Mouse (Mus musculus) neural tube, embryonic 12.5 days (tissue): ENCODE measurements around the gene Scn5a. TPM values are rescaled to one million over a fixed set of nuclear protein-coding genes. Genes with fewer than 3 reads are reported as not detected.

Experiments
- ATAC-seq: fragments of 200-750 bp; cut with Nextera tagmentation; 2 replicates; pipeline ENCODE4 v1.8.0; 2017; ENCODE audit warnings: low read depth, mild to moderate bottlenecking, moderate TSS enrichment, moderate library complexity; ENCODE audit not compliant: low FRiP score
- H3K27ac ChIP-seq: fragments of 300-500 bp; sonication (generic); 2 replicates; pipeline ENCODE4 v1.5.1; 2016
- H3K27me3 ChIP-seq: fragments of 300-500 bp; sonication (generic); replicated peaks from 2 replicates; pipeline ENCODE4 v1.6.1; 2016; ENCODE audit warnings: mild to moderate bottlenecking
- H3K36me3 ChIP-seq: fragments of 300-500 bp; sonication (generic); 2 replicates; pipeline ENCODE4 v1.6.1; 2016; ENCODE audit warnings: mild to moderate bottlenecking
- H3K4me1 ChIP-seq: fragments of 300-500 bp; sonication (generic); 2 replicates; pipeline ENCODE4 v1.6.1; 2016
- H3K4me2 ChIP-seq: fragments of 300-500 bp; sonication (generic); replicated peaks from 2 replicates; pipeline ENCODE4 v1.6.1; 2016; ENCODE audit warnings: mild to moderate bottlenecking
- H3K4me3 ChIP-seq: fragments of 300-500 bp; sonication (generic); 2 replicates; pipeline ENCODE4 v1.5.1; 2016
- H3K9ac ChIP-seq: fragments of 300-500 bp; sonication (generic); 2 replicates; pipeline ENCODE4 v1.6.1; 2016; ENCODE audit warnings: mild to moderate bottlenecking
- H3K9me3 ChIP-seq: fragments of 300-500 bp; sonication (generic); 2 replicates; pipeline ENCODE4 v1.6.1; 2016; ENCODE audit warnings: mild to moderate bottlenecking
- WGBS: fragments of 180-500 bp; shearing (Covaris S2); methylation state at CpG from one replicate; pipeline ENCODE4 v1.1.7; 2016; 5-methylcytosine and 5-hydroxymethylcytosine counted together
- polyA plus RNA-seq: library from polyadenylated mRNA; unstranded; fragments of >200 nt; fragmentation: Nextera tagmentation; extraction: Ambion mirVana; gene quantifications from 2 replicates; pipeline ENCODE4 v1.2.1, GENCODE M21; 2016

Scn5a gene
- polyA plus RNA-seq, 1 experiment from 2014 or later: 2.1 TPM

- H3K36me3 ChIP-seq: peaks cover 61% of the 10 kb centered on the region
- H3K27ac ChIP-seq: no peak overlapping the region
- H3K4me1 ChIP-seq: no peaks in the 10 kb centered on the region
- no peak for ATAC-seq
- no peak overlapping the region for H3K9ac ChIP-seq
- 90% methylated on average over 12 of the region's 12 CpGs for WGBS
- no peaks in the 10 kb centered on the region for H3K9me3 ChIP-seq
- no peak overlapping the region for H3K4me2 ChIP-seq
- no peak overlapping the region for H3K4me3 ChIP-seq
- H3K27me3 ChIP-seq: no peaks in the 10 kb centered on the region
These were observed 140.8 kb downstream of the Scn5a start for GRCm38 (mm10) chr9:119438065-119438464.

GRCm38 (mm10) chr9:119435855-119436254 is 143.0 kb downstream of the Scn5a start:
- Histone ChIP-seq H3K36me3 (peaks cover 82% of the 10 kb centered on the region), H3K4me3 (no peak overlapping the region), H3K4me1 (no peaks in the 10 kb centered on the region), H3K9ac (no peak overlapping the region), H3K4me2 (no peak overlapping the region), H3K27ac (no peak overlapping the region), H3K9me3 (no peaks in the 10 kb centered on the region), H3K27me3 (no peaks in the 10 kb centered on the region)
- 87% methylated on average over 2 of the region's 2 CpGs for WGBS
- no peak for ATAC-seq

Other genes with a start within 250 kb of the Scn5a start
- gene Acaa1a, start 239.3 kb downstream of the Scn5a start, polyA plus RNA-seq: 87.6 and 91.8 TPM in 2 replicates
- 6.1 and 6.4 TPM in 2 replicates for gene Myd88, start 237.6 kb downstream of the Scn5a start, polyA plus RNA-seq
- 4.5 and 6.5 TPM in 2 replicates for gene Xylb, start 221.6 kb downstream of the Scn5a start, polyA plus RNA-seq
- gene Slc22a14, start 213.5 kb downstream of the Scn5a start, polyA plus RNA-seq: not detected in 2 replicates
- 100 and 107 TPM in 2 replicates for gene Acvr2b, start 176.9 kb downstream of the Scn5a start, polyA plus RNA-seq
- 43.5 and 44.4 TPM in 2 replicates for gene Exog, start 134.1 kb downstream of the Scn5a start, polyA plus RNA-seq
- gene Scn10a, start 140.3 kb upstream of the Scn5a start, polyA plus RNA-seq: 3.0 and 6.7 TPM in 2 replicates
- gene Scn11a, start 246.4 kb upstream of the Scn5a start, polyA plus RNA-seq: 0.09 and 0.14 TPM in 2 replicates